Mouse (Mus musculus): ENCODE results near the gene Olfr549.

Olfr549 gene

GRCm38 (mm10) chr7:102553279-102553678 is 3.6 kb downstream of the Olfr549 start:
- no peaks in the 10 kb centered on the region for H3K36me3 ChIP-seq (ENCODE audit: control insufficient read depth, insufficient read depth, low read length, poor library complexity, severe bottlenecking)
- no peaks in the 10 kb centered on the region for H3K27me3 ChIP-seq (ENCODE audit: control insufficient read depth, insufficient read depth, low read length, poor library complexity, severe bottlenecking)
- DNase-seq (ENCODE audit: low read depth, low spot score), result peak; percentile 26

GRCm38 (mm10) chr7:102564999-102565997 is 15.6 kb downstream of the Olfr549 start, which contains the start of gene Trim21:
Trim21 (minus strand) TSS chr7:102565486.
- 0 out of 2 replicates have a peak, but pooled peaks cover 8% of the 10 kb centered on the region for H3K36me3 ChIP-seq (ENCODE audit: control insufficient read depth, insufficient read depth, low read length, poor library complexity, severe bottlenecking)
- DNase-seq (ENCODE audit: low read depth, low spot score), result peak; percentile 92
- H3K27me3 ChIP-seq (ENCODE audit: control insufficient read depth, insufficient read depth, low read length, poor library complexity, severe bottlenecking), result no peaks in the 10 kb centered on the region

DNA sequence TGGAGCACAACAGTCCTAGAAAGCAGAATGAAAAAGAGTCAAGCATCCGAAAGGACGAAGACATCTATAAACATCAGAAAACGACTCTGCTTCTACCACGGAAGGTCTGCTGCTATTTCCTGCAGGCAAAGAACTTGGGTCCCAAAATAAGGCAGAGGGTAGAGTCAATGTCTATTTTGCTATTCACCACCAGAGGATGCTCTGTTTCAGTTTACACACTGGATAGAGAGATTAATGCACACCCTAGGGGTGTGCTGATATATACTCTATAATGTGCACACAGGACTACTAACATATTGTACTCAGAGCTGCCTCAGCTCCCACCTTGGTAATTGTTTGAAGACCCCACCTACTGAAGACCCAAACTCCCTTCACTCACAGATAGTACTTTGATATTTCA is 16.5 kb downstream of the Olfr549 start:
- H3K36me3 ChIP-seq (ENCODE audit: control insufficient read depth, insufficient read depth, low read length, poor library complexity, severe bottlenecking), result 0 out of 2 replicates have a peak, but pooled peaks cover 3% of the 10 kb centered on the region
- no peak for DNase-seq (ENCODE audit: low read depth, low spot score)
- H3K27me3 ChIP-seq (ENCODE audit: control insufficient read depth, insufficient read depth, low read length, poor library complexity, severe bottlenecking), result no peaks in the 10 kb centered on the region

GRCm38 (mm10) chr7:102571142-102571541 is 21.5 kb downstream of the Olfr549 start, which contains the start of gene Olfr550:
Olfr550 (plus strand) TSS chr7:102571442.
- no peaks in the 10 kb centered on the region for H3K27me3 ChIP-seq (ENCODE audit: control insufficient read depth, insufficient read depth, low read length, poor library complexity, severe bottlenecking)
- DNase-seq (ENCODE audit: low read depth, low spot score), result no peak
- no peaks in the 10 kb centered on the region for H3K36me3 ChIP-seq (ENCODE audit: control insufficient read depth, insufficient read depth, low read length, poor library complexity, severe bottlenecking)

DNA sequence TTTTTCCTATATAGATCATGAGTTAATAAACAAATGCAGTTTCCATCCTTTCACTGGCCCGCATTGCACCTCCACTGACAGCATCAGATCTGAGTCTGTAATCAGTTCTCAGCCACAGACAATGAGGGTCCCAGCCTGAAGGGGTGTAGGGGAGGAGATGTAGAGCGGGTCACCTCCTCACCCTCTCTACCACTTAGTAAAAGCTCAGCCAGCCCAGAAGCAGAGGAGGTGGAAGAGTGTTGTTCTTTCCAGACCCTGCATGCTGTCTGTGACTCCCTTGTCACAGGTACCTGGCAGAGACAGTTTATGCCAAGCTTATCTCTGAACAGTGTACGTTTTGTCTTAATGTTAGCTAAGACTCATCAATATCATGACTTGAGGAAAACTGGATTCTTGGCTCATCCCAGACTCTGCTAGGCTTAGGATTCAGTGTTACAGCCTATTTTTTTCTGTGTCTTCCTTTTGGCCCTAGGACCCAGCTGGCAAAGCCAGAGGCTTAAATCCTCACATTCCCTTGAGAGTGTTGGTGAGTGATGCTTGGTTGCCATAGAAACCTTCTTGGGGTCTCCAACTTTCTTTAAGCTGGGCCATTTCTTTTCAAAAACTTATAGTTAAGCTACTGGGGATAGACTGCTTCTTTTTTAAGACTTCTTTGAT is 23.6 kb downstream of the Olfr549 start:
- no peak for DNase-seq (ENCODE audit: low read depth, low spot score)
- H3K27me3 ChIP-seq (ENCODE audit: control insufficient read depth, insufficient read depth, low read length, poor library complexity, severe bottlenecking), result no peaks in the 10 kb centered on the region
- H3K36me3 ChIP-seq (ENCODE audit: control insufficient read depth, insufficient read depth, low read length, poor library complexity, severe bottlenecking), result no peaks in the 10 kb centered on the region

DNA sequence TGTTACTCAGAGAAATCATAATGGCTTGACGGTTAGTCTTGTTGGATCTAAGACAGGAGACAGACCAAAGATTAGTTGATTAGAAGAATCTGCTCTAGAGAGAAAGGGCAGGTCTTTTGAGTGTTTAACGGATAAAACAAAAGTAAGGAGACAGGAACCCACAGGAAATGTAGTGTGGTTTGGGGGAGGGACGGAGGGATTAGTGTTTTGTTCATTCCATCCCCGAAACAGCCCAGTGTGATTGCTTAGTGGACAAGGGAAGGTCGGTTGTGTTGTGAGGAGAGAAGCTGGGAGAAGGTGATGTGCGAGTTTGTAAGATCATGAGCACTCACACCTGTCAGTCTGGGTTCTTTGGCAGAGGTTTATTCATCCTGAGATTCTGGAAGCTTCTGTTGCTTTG is 26.3 kb downstream of the Olfr549 start:
- DNase-seq (ENCODE audit: low read depth, low spot score), result no peak
- H3K27me3 ChIP-seq (ENCODE audit: control insufficient read depth, insufficient read depth, low read length, poor library complexity, severe bottlenecking), result no peaks in the 10 kb centered on the region
- H3K36me3 ChIP-seq (ENCODE audit: control insufficient read depth, insufficient read depth, low read length, poor library complexity, severe bottlenecking), result no peaks in the 10 kb centered on the region

- Histone ChIP-seq H3K27me3 (ENCODE audit: control insufficient read depth, insufficient read depth, low read length, poor library complexity, severe bottlenecking) (no peaks in the 10 kb centered on the region), H3K36me3 (ENCODE audit: control insufficient read depth, insufficient read depth, low read length, poor library complexity, severe bottlenecking) (no peaks in the 10 kb centered on the region)
- no peak for DNase-seq (ENCODE audit: low read depth, low spot score)
Observed at GRCm38 (mm10) chr7:102591786-102592185, 42.1 kb downstream of the Olfr549 start, which contains the start of gene Olfr551. Olfr551 (minus strand) TSS chr7:102591886.

DNA sequence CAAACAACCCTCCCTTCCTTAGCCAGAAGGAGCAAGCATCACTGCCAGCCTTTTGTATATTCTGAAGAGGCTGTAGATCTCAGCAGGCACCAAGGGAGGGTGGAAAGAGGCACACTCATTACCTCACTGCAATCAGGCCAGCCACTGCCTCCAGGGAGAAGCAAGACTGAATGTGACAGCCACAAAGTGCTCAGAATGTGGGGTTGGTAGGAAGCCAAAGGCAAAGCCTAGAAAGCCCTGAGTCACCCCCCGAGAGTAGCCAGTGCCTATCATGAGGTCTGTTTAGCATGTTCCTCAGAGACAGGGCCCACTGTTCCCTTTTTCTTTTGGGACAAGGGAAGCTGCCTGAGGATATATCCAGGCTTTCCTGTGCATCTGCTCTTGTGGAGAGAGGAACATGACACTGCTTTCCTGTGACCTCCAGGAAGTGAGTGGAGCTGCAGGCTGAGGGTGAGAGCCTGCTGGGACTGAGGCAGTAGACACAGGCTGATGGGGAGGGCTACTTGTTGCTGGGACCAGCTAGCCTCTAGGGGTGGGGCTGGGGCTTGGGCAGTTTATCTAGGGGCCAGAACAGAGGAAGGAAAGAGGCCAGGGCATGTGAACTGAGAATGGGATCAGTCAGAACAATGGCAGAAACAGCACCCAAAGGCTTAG is 47.8 kb downstream of the Olfr549 start, which contains the start of gene Olfr552:
Olfr552 (plus strand) TSS at position 393 of the 654 bp plus-strand sequence.
- Histone ChIP-seq H3K27me3 (ENCODE audit: control insufficient read depth, insufficient read depth, low read length, poor library complexity, severe bottlenecking) (no peaks in the 10 kb centered on the region), H3K36me3 (ENCODE audit: control insufficient read depth, insufficient read depth, low read length, poor library complexity, severe bottlenecking) (no peaks in the 10 kb centered on the region)
- DNase-seq (ENCODE audit: low read depth, low spot score), result no peak
